Mouse (Mus musculus): ENCODE results near the gene Sema6c. TPM values are rescaled to one million over a fixed set of nuclear protein-coding genes. Genes with fewer than 3 reads are reported as not detected.
"Not testable (repeated sequence)": the region's sequence is repeated elsewhere in the genome, so short reads cannot be mapped to it uniquely, and the experiment has no call there.

Sema6c gene
- polyA plus RNA-seq, 1 experiment = 13.3 TPM

- peaks cover 2% of the 10 kb centered on the region for H3K4me1 ChIP-seq (ENCODE audit: control insufficient read depth, insufficient read depth, low read length)
- peak within 1 kb of the TSS; percentile 93 for H3K4me3 ChIP-seq (ENCODE audit: low read depth, low read length)
- H3K9me3 ChIP-seq (replicated peaks; ENCODE audit: control insufficient read depth, insufficient read depth, low read length, poor library complexity, severe bottlenecking) = no peaks in the 10 kb centered on the region
- H3K36me3 ChIP-seq (ENCODE audit: control insufficient read depth, insufficient read depth, low read length, poor library complexity, severe bottlenecking) = peaks cover 3% of the 10 kb centered on the region; the same call in 1 of the 2 replicates
- H3K9ac ChIP-seq (ENCODE audit: low read depth, poor library complexity, severe bottlenecking) = peak within 1 kb of the TSS; percentile 69
- H3K27me3 ChIP-seq (ENCODE audit: control insufficient read depth, insufficient read depth, low read length, poor library complexity, severe bottlenecking) = no peaks in the 10 kb centered on the region
- no peak for TF ChIP-seq POLR2A (IDR thresholded peaks at IDR 0.05; ENCODE audit: insufficient read depth, low read length)
- peak; percentile 2 for TF ChIP-seq CTCF (IDR thresholded peaks at IDR 0.05; ENCODE audit: low read depth, low read length)
- H3K27ac ChIP-seq (ENCODE audit: insufficient read depth, low read length) = peak within 1 kb of the TSS; percentile 44
Observed at GRCm38 (mm10) chr3:95133680-95134101, 26.6 kb upstream of the Sema6c start, which contains the start of the genes Scnm1 and Lysmd1. Gene Scnm1 (minus strand): TSS chr3:95134011. Gene Lysmd1 (plus strand): TSS chr3:95134088.

- not testable (repeated sequence) for H3K4me1 ChIP-seq (ENCODE audit: control insufficient read depth, insufficient read depth, low read length); H3K4me3 ChIP-seq (ENCODE audit: low read depth, low read length)
Observed at GRCm38 (mm10) chr3:95134133-95134532, 26.1 kb upstream of the Sema6c start.

GRCm38 (mm10) chr3:95135023-95135422, 25.2 kb upstream of the Sema6c start:
- 0 out of 2 replicates have a peak overlapping the region, but pooled peaks have one; percentile 14 for H3K4me3 ChIP-seq (ENCODE audit: low read depth, low read length)
- H3K27ac ChIP-seq (ENCODE audit: insufficient read depth, low read length) = no peak overlapping the region
- H3K36me3 ChIP-seq (ENCODE audit: control insufficient read depth, insufficient read depth, low read length, poor library complexity, severe bottlenecking) = no peaks in the 10 kb centered on the region; the same call in 1 of the 2 replicates
- no peaks in the 10 kb centered on the region for H3K27me3 ChIP-seq (ENCODE audit: control insufficient read depth, insufficient read depth, low read length, poor library complexity, severe bottlenecking)
- H3K9ac ChIP-seq (ENCODE audit: low read depth, poor library complexity, severe bottlenecking) = no peak overlapping the region
- H3K4me1 ChIP-seq (ENCODE audit: control insufficient read depth, insufficient read depth, low read length) = peaks cover 2% of the 10 kb centered on the region
- H3K9me3 ChIP-seq (replicated peaks; ENCODE audit: control insufficient read depth, insufficient read depth, low read length, poor library complexity, severe bottlenecking) = no peaks in the 10 kb centered on the region
- TF ChIP-seq EP300 (IDR thresholded peaks at IDR 0.05; ENCODE audit: insufficient read depth, low read depth, low read length) = no peak
- no peak for TF ChIP-seq POLR2A (IDR thresholded peaks at IDR 0.05; ENCODE audit: insufficient read depth, low read length)
- TF ChIP-seq CTCF (IDR thresholded peaks at IDR 0.05; ENCODE audit: low read depth, low read length) = no peak

More at GRCm38 (mm10) chr3:95134133-95134532, 26.1 kb upstream of the Sema6c start:
- H3K27ac ChIP-seq (ENCODE audit: insufficient read depth, low read length); H3K27me3 ChIP-seq (ENCODE audit: control insufficient read depth, insufficient read depth, low read length, poor library complexity, severe bottlenecking); H3K36me3 ChIP-seq (ENCODE audit: control insufficient read depth, insufficient read depth, low read length, poor library complexity, severe bottlenecking); H3K9me3 ChIP-seq (replicated peaks; ENCODE audit: control insufficient read depth, insufficient read depth, low read length, poor library complexity, severe bottlenecking); H3K9ac ChIP-seq (ENCODE audit: low read depth, poor library complexity, severe bottlenecking): not testable (repeated sequence)

- Histone ChIP-seq H3K9me3 (replicated peaks; ENCODE audit: control insufficient read depth, insufficient read depth, low read length, poor library complexity, severe bottlenecking) (no peaks in the 10 kb centered on the region), H3K27ac (ENCODE audit: insufficient read depth, low read length) (no peak overlapping the region), H3K27me3 (ENCODE audit: control insufficient read depth, insufficient read depth, low read length, poor library complexity, severe bottlenecking) (no peaks in the 10 kb centered on the region), H3K36me3 (ENCODE audit: control insufficient read depth, insufficient read depth, low read length, poor library complexity, severe bottlenecking) (no peaks in the 10 kb centered on the region; the same call in 1 of the 2 replicates), H3K4me3 (ENCODE audit: low read depth, low read length) (no peak overlapping the region), H3K4me1 (ENCODE audit: control insufficient read depth, insufficient read depth, low read length) (peaks cover 2% of the 10 kb centered on the region), H3K9ac (ENCODE audit: low read depth, poor library complexity, severe bottlenecking) (no peak overlapping the region)
- TF ChIP-seq EP300 (IDR thresholded peaks at IDR 0.05; ENCODE audit: insufficient read depth, low read depth, low read length) (no peak), CTCF (IDR thresholded peaks at IDR 0.05; ENCODE audit: low read depth, low read length) (no peak), POLR2A (IDR thresholded peaks at IDR 0.05; ENCODE audit: insufficient read depth, low read length) (no peak)
Observed at GRCm38 (mm10) chr3:95135433-95136052, 24.7 kb upstream of the Sema6c start.

- Histone ChIP-seq H3K27ac (ENCODE audit: insufficient read depth, low read length) (no peak overlapping the region), H3K36me3 (ENCODE audit: control insufficient read depth, insufficient read depth, low read length, poor library complexity, severe bottlenecking) (no peaks in the 10 kb centered on the region; the same call in 1 of the 2 replicates), H3K9me3 (replicated peaks; ENCODE audit: control insufficient read depth, insufficient read depth, low read length, poor library complexity, severe bottlenecking) (no peaks in the 10 kb centered on the region), H3K27me3 (ENCODE audit: control insufficient read depth, insufficient read depth, low read length, poor library complexity, severe bottlenecking) (no peaks in the 10 kb centered on the region), H3K4me1 (ENCODE audit: control insufficient read depth, insufficient read depth, low read length) (peaks cover 2% of the 10 kb centered on the region), H3K9ac (ENCODE audit: low read depth, poor library complexity, severe bottlenecking) (no peak overlapping the region), H3K4me3 (ENCODE audit: low read depth, low read length) (no peak overlapping the region)
- TF ChIP-seq POLR2A (IDR thresholded peaks at IDR 0.05; ENCODE audit: insufficient read depth, low read length) (no peak), CTCF (IDR thresholded peaks at IDR 0.05; ENCODE audit: low read depth, low read length) (no peak), EP300 (IDR thresholded peaks at IDR 0.05; ENCODE audit: insufficient read depth, low read depth, low read length) (no peak)
Observed at GRCm38 (mm10) chr3:95136336-95136735, 23.9 kb upstream of the Sema6c start.

GRCm38 (mm10) chr3:95139586-95140288, 20.5 kb upstream of the Sema6c start:
- TF ChIP-seq POLR2A (IDR thresholded peaks at IDR 0.05; ENCODE audit: insufficient read depth, low read length) = no peak
- TF ChIP-seq EP300 (IDR thresholded peaks at IDR 0.05; ENCODE audit: insufficient read depth, low read depth, low read length) = no peak; the same call in 1 of the 2 replicates
- no peak for TF ChIP-seq CTCF (IDR thresholded peaks at IDR 0.05; ENCODE audit: low read depth, low read length)
- Histone ChIP-seq H3K36me3 (ENCODE audit: control insufficient read depth, insufficient read depth, low read length, poor library complexity, severe bottlenecking) (no peaks in the 10 kb centered on the region), H3K9me3 (replicated peaks; ENCODE audit: control insufficient read depth, insufficient read depth, low read length, poor library complexity, severe bottlenecking) (no peaks in the 10 kb centered on the region), H3K9ac (ENCODE audit: low read depth, poor library complexity, severe bottlenecking) (0 out of 2 replicates have a peak overlapping the region, but pooled peaks have one; percentile 2), H3K27me3 (ENCODE audit: control insufficient read depth, insufficient read depth, low read length, poor library complexity, severe bottlenecking) (no peaks in the 10 kb centered on the region), H3K27ac (ENCODE audit: insufficient read depth, low read length) (no peak overlapping the region), H3K4me1 (ENCODE audit: control insufficient read depth, insufficient read depth, low read length) (peaks cover 2% of the 10 kb centered on the region), H3K4me3 (ENCODE audit: low read depth, low read length) (peak overlapping the region; percentile 32)

Data from ES-Bruce4 (cell line).